Mouse (Mus musculus) gastrocnemius, postnatal 10 days (tissue): ENCODE data around the gene Polg2. TPM values are rescaled to one million over a fixed set of nuclear protein-coding genes. Genes with fewer than 3 reads are reported as not detected.
"Not testable (repeated sequence)": the region's sequence is repeated elsewhere in the genome, so short reads cannot be mapped to it uniquely, and the experiment has no call there.

Experiments used
- DNase-seq: peaks from one replicate; pipeline ENCODE4 v3.0.0; 2021; ENCODE audit warnings: mixed read lengths
- microRNA-seq, 2 experiments: library from miRNA; unstranded; fragments of <30 nt; microRNA quantifications; one replicate each; pipeline ENCODE4 v1.2.0; 2021
- total RNA-seq, 2 experiments: library from RNA; stranded (reverse); gene quantifications; 2 replicates each; pipeline ENCODE4 v1.2.3; 2021

The Polg2 gene
- total RNA-seq, 2 experiments from 2014 or later, result 4.9 to 5.2 TPM

DNA sequence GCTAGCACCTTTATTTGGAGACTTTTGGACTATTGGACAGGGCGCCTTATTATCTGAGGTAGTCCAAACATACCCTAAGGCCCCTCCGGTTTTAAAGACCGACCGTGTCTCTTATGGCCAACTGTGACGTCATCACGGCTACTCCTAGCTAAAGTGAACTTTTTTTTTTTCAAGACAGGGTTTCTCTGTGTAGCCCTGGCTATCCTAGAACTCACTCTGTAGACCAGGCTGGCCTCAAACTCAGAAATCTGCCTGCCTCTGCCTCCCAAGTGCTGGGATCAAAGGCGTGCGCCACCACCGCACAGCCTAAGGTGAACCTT lies 54.5 kb downstream of the Polg2 start:
- not testable (repeated sequence) for DNase-seq

DNA sequence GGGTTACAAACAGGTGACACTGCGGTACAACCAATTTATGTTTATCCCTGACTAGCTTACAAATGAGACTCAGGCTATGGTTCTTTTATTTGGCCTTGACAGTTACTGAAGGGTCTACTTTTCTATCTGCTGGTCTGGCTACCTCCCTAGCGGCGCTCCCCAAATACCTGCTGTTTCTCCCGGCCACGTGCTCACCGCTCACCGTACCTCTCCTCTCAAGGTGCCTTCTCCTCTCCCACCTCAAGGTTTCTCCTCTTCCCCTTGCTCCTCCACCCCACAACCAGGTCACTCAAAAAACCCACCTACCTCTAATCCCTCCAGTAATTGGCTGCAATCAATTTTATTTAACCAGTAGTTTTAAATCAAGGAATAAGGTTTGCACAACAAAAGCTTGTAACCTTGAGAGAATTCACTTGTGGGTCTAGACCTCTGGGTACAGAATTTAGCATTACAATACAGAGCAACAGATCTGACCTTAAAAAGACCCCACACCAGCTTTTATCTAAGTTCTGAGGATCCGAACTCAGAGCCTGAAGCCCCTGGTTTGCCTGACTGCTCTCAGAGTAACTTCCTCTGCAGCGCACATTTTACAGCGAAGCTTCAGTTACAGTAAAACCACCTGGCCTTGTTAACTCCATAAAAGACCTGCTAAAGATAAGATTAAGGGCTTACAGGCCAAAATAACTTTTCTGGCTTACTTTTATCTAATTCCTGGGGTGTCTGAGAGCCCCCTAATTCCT lies 55.0 kb downstream of the Polg2 start:
- no peak for DNase-seq

GRCm38 (mm10) chr11:106723611-106724125 lies 55.7 kb downstream of the Polg2 start:
- DNase-seq, result no peak

DNA sequence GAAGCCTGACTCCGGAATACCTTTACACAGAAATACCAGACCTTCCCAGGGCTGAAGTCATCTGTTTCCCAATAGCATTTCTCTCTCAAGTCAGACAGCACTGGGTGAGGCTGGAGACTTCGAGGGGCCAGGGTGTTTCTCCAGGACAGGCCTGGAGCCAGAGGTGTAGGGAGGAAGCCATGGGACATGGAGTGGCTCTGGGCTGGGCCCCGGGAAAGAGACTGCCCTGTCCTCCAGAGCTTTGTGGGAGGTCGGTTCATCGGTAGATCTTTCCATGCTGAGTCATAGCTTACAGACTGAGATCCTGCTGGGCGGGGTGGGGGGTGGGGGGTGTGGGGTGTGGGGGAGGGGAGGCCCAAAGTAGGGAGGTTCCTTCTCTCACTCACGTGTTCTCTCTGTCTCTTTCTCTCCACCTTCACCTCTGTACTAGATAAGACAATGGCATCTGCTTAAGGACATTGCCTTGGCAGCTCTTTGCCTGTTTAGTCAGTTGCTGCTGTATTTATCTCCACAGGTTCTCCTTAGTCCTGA lies 56.4 kb downstream of the Polg2 start:
- DNase-seq, result no peak

DNA sequence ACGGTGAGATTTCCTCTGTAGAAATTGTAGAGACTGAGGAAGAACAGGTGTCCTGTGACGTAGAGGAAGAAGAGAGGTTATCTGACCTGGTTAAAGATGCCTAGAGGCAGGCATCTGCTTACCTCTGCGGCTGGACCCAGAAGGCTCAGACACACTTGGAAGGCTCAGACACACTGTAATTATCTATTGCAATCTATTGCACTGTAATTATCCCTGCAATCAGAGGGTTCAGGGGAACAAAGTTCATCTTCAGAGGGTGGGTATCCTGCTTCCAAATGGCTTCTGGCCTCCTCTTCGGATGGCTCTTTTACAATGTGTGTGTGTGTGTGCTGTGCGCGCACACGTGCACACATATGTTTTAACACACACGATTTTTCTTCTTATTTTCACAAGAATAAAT lies 59.0 kb downstream of the Polg2 start:
- DNase-seq, result no peak

Small RNA genes lying within 50 kb of the gene (microRNA-seq; reads per million reads assigned to microRNA genes)
- 0 reads per million in 2 experiments for gene Gm25994
- gene Mir3064, result 11.3 to 13.0 reads per million in 2 experiments

Other genes with a start within 250 kb of the Polg2 start
- gene Tex2, start 166.1 kb downstream of the Polg2 start, total RNA-seq, result 10 to 100 TPM; 22.1 to 24.1 TPM
- gene Pecam1, start 28.9 kb downstream of the Polg2 start, total RNA-seq, result 100 to 1,000 TPM; 104 to 118 TPM
- gene Milr1, start 28.3 kb downstream of the Polg2 start, total RNA-seq, result 1 to 10 TPM; 1.0 to 1.2 TPM
- 100 to 1,000 TPM; 281 to 345 TPM for gene Ddx5, start 9.6 kb upstream of the Polg2 start, total RNA-seq
- gene Cep95, start 9.7 kb upstream of the Polg2 start, total RNA-seq, result 1 to 10 TPM; 5.5 to 8.7 TPM
- gene Smurf2, start 141.2 kb upstream of the Polg2 start, total RNA-seq, result 10 to 100 TPM; 22.3 to 26.6 TPM
- gene Kpna2, start 220.0 kb upstream of the Polg2 start, total RNA-seq, result 10 to 100 TPM; 24.1 to 27.6 TPM
- 1 to 10 TPM; 2.5 to 3.0 TPM for gene 1810010H24Rik, start 246.1 kb upstream of the Polg2 start, total RNA-seq